In genomic region chr13:113619003-113619402, GRCm38 (mm10) we compare ENCODE assay signal across 10 mouse cellular contexts. TPM values are rescaled to one million over a fixed set of nuclear protein-coding genes. Genes with fewer than 3 reads are reported as not detected.
DNase-seq lines count a peak whose midpoint lies in the region; ATAC-seq lines count a peak whose summit lies in the region.
"Had no signal": no experiment of that assay in that cellular context is flagged by ENCODE, and none has a peak within 500 bp of the region (broad histone marks: within the 10 kb centered on the region; RNA-seq: fewer than 3 reads in every experiment).

No protein-coding gene starts in this region.

- H3K36me3 ChIP-seq in heart, embryonic 12.5 days, result no peaks in the 10 kb centered on the region
- peaks cover 4% of the 10 kb centered on the region; the same call in 1 of the 2 replicates for H3K36me3 ChIP-seq in limb, embryonic 10.5 days
- H3K36me3 ChIP-seq: midbrain, embryonic 12.5 days had no signal

- 53% methylated on average over 9 of the region's 9 CpGs for WGBS in heart, embryonic 12.5 days
- 75% methylated on average over 9 of the region's 9 CpGs for whole genome bisulfite sequencing in limb, embryonic 10.5 days

- no peak overlapping the region for H3K9ac ChIP-seq in heart, embryonic 12.5 days

- no peaks in the 10 kb centered on the region for H3K9me3 ChIP-seq in heart, embryonic 12.5 days (replicated peaks)
- H3K9me3 ChIP-seq in limb, embryonic 10.5 days (replicated peaks), result no peaks in the 10 kb centered on the region
- H3K9me3 ChIP-seq: liver, embryonic 13.5 days; midbrain, embryonic 12.5 days had no signal

- no peaks in the 10 kb centered on the region for H3K27me3 ChIP-seq in heart, embryonic 12.5 days (replicated peaks)
- H3K27me3 ChIP-seq in limb, embryonic 10.5 days (ENCODE audit: low read depth, poor library complexity, severe bottlenecking), result no peaks in the 10 kb centered on the region
- H3K27me3 ChIP-seq: Patski had no signal

- no peak overlapping the region for H3K27ac ChIP-seq in heart, embryonic 12.5 days (ENCODE audit: poor library complexity, severe bottlenecking)
- peak overlapping the region; percentile 54; the same call in 1 of the 2 replicates for H3K27ac ChIP-seq in limb, embryonic 10.5 days

- peak; percentile 5 for DNase-seq in heart, postnatal 4 days
- DNase-seq in ES-CJ7 (ENCODE audit: low read depth, low spot score), result peak; percentile 67
- DNase-seq in R1 (ENCODE audit: low read depth, low spot score), result peak; percentile 50
- DNase-seq in limb, embryonic 10.5 days (ENCODE audit: low spot score), result no peak
- no peak for DNase-seq in gastrocnemius, adult 18-20 months (ENCODE audit: low spot score)

- no peak for ATAC-seq in heart, embryonic 12.5 days (ENCODE audit: insufficient number of reproducible peaks, low FRiP score)
- ATAC-seq in erythroid progenitor cell, adult 5-6 weeks (replicated peaks; ENCODE audit: low FRiP score, poor library complexity, severe bottlenecking), result no peak

- H3K4me1 ChIP-seq in heart, embryonic 12.5 days (replicated peaks), result peaks cover 25% of the 10 kb centered on the region
- peaks cover 59% of the 10 kb centered on the region for H3K4me1 ChIP-seq in limb, embryonic 10.5 days

- H3K4me3 ChIP-seq in heart, embryonic 12.5 days, result no peak overlapping the region
- H3K4me3 ChIP-seq in limb, embryonic 10.5 days, result no peak overlapping the region

- no peak overlapping the region for H3K4me2 ChIP-seq in heart, embryonic 12.5 days

RNA-seq across cellular contexts. Expression of gene Snx18, which starts 0.6 kb away (rescaled TPM):
- 10 to 100 TPM; 32.6 to 34.4 TPM for total RNA-seq in heart, postnatal 4 days (2021)
- 29.6 and 31.6 TPM in 2 replicates for polyA plus RNA-seq in heart, embryonic 12.5 days (2016; fragmentation: Nextera tagmentation; extraction: Ambion mirVana)
- 21.6 and 22.5 TPM in 2 replicates for polyA plus RNA-seq in limb, embryonic 10.5 days (2016; fragmentation: Nextera tagmentation; extraction: Ambion mirVana)
- 5.8 and 6.3 TPM in 2 replicates for total RNA-seq in erythroid progenitor cell, adult 5-6 weeks (2015; ENCODE audit: low replicate concordance)
- 5.7 and 8.2 TPM in 2 replicates for total RNA-seq in erythroid progenitor cell, adult 5-6 weeks (2017; ENCODE audit: low replicate concordance)
- 10 to 100 TPM in 1 of 2 experiments, 1 to 10 TPM in 1; 9.2 to 11.3 TPM for total RNA-seq in gastrocnemius, adult 18-20 months (2021)

RNA-seq across cellular contexts. Expression of gene Hspb3, which starts 44.5 kb away (rescaled TPM):
- 10 to 100 TPM; 27.4 to 28.9 TPM for total RNA-seq in heart, postnatal 4 days (2021)
- polyA plus RNA-seq in heart, embryonic 12.5 days (2016; fragmentation: Nextera tagmentation; extraction: Ambion mirVana), result 55.3 and 59.7 TPM in 2 replicates
- polyA plus RNA-seq in limb, embryonic 10.5 days (2016; fragmentation: Nextera tagmentation; extraction: Ambion mirVana), result not detected in 2 replicates
- total RNA-seq in erythroid progenitor cell, adult 5-6 weeks (2015; ENCODE audit: low replicate concordance), result not detected in 2 replicates
- total RNA-seq in erythroid progenitor cell, adult 5-6 weeks (2017; ENCODE audit: low replicate concordance), result not detected in 2 replicates
- 10 to 100 TPM; 47.7 to 56.6 TPM for total RNA-seq in gastrocnemius, adult 18-20 months (2021)
- polyA plus RNA-seq: midbrain, embryonic 12.5 days; Patski had no signal

Comparison
In these comparisons a context has a peak if more than half of its experiments do, and no peak if none do; other contexts are left out.
1. DNase-seq: peak in heart, postnatal 4 days (single experiment), ES-CJ7 (single experiment) and R1 (single experiment); none in limb, embryonic 10.5 days (single experiment) and gastrocnemius, adult 18-20 months (single experiment).
2. RNA of gene Hspb3, which starts 44.5 kb away (total RNA-seq): 47.7 to 56.6 TPM in gastrocnemius, adult 18-20 months and 27.4 to 28.9 TPM in heart, postnatal 4 days; not detected in erythroid progenitor cell, adult 5-6 weeks; every median in the first group is over 10 times any median in the second.